Comparison of ENCODE assay signal across 9 mouse cellular contexts in genomic region chr8:81341191-81341590, GRCm38 (mm10). TPM values are rescaled to one million over a fixed set of nuclear protein-coding genes. Genes with fewer than 3 reads are reported as not detected.
DNase-seq lines count a peak whose midpoint lies in the region; ATAC-seq lines count a peak whose summit lies in the region.
"Had no signal": no experiment of that assay in that cellular context is flagged by ENCODE, and none has a peak within 500 bp of the region (broad histone marks: within the 10 kb centered on the region; RNA-seq: fewer than 3 reads in every experiment).

No protein-coding gene starts in this region.

- no peak overlapping the region for H3K27ac ChIP-seq in kidney, embryonic 15.5 days
- no peak overlapping the region for H3K27ac ChIP-seq in forebrain, embryonic 10.5 days
- no peak overlapping the region for H3K27ac ChIP-seq in midbrain, embryonic 15.5 days

- no peaks in the 10 kb centered on the region for H3K27me3 ChIP-seq in kidney, embryonic 15.5 days
- peaks cover 17% of the 10 kb centered on the region for H3K27me3 ChIP-seq in forebrain, embryonic 10.5 days (ENCODE audit: poor library complexity, severe bottlenecking)
- H3K27me3 ChIP-seq in midbrain, embryonic 15.5 days (replicated peaks), result no peaks in the 10 kb centered on the region

- no peaks in the 10 kb centered on the region for H3K36me3 ChIP-seq in kidney, embryonic 15.5 days
- no peaks in the 10 kb centered on the region for H3K36me3 ChIP-seq in forebrain, embryonic 10.5 days (replicated peaks)
- no peaks in the 10 kb centered on the region for H3K36me3 ChIP-seq in midbrain, embryonic 15.5 days (replicated peaks)
- H3K36me3 ChIP-seq: G1E had no signal

- no peak overlapping the region for H3K9ac ChIP-seq in kidney, embryonic 15.5 days
- peak overlapping the region; percentile 65 for H3K9ac ChIP-seq in midbrain, embryonic 15.5 days

- ATAC-seq in kidney, embryonic 15.5 days (replicated peaks; ENCODE audit: low FRiP score), result no peak
- peak; percentile 8; the same call in 1 of the 2 replicates for ATAC-seq in midbrain, embryonic 15.5 days (replicated peaks)

- H3K4me3 ChIP-seq in kidney, embryonic 15.5 days (replicated peaks), result peak overlapping the region; percentile 72
- peak overlapping the region; percentile 69 for H3K4me3 ChIP-seq in forebrain, embryonic 10.5 days
- peak overlapping the region; percentile 70 for H3K4me3 ChIP-seq in midbrain, embryonic 15.5 days

- peaks cover 15% of the 10 kb centered on the region for H3K4me1 ChIP-seq in kidney, embryonic 15.5 days
- peaks cover 19% of the 10 kb centered on the region for H3K4me1 ChIP-seq in forebrain, embryonic 10.5 days
- peaks cover 10% of the 10 kb centered on the region; the same call in 1 of the 2 replicates for H3K4me1 ChIP-seq in midbrain, embryonic 15.5 days

- H3K9me3 ChIP-seq in kidney, embryonic 15.5 days (replicated peaks), result no peaks in the 10 kb centered on the region
- no peaks in the 10 kb centered on the region for H3K9me3 ChIP-seq in forebrain, embryonic 10.5 days
- peaks cover 2% of the 10 kb centered on the region; the same call in 1 of the 2 replicates for H3K9me3 ChIP-seq in midbrain, embryonic 15.5 days

- H3K4me2 ChIP-seq in kidney, embryonic 15.5 days, result peak overlapping the region; percentile 96
- peak overlapping the region; percentile 94 for H3K4me2 ChIP-seq in midbrain, embryonic 15.5 days

- 44% methylated on average over 5 of the region's 5 CpGs for WGBS in kidney, embryonic 15.5 days
- WGBS in forebrain, embryonic 10.5 days, result 52% methylated on average over 5 of the region's 5 CpGs
- WGBS in midbrain, embryonic 15.5 days, result 48% methylated on average over 5 of the region's 5 CpGs

- DNase-seq in kidney, adult 8-10 months, result no peak
- no peak for DNase-seq in forebrain, embryonic 10.5 days (ENCODE audit: extremely low spot score, low spot score)
- peak; percentile 48 for DNase-seq in layer of hippocampus, adult 9-11 months
- no peak for DNase-seq in gastrocnemius, postnatal 10 days
- DNase-seq in yolk sac, embryonic 10.5 days (ENCODE audit: low spot score), result no peak
- DNase-seq in Muller cell, postnatal 12 days (ENCODE audit: inconsistent ontology term), result no peak

RNA-seq across cellular contexts. Expression of gene Inpp4b, which starts 1.2 kb away (rescaled TPM):
- polyA plus RNA-seq in kidney, embryonic 15.5 days (2015; fragmentation: Nextera tagmentation; extraction: Ambion mirVana), result 9.8 and 11.5 TPM in 2 replicates
- 3.2 and 5.0 TPM in 2 replicates for polyA plus RNA-seq in forebrain, embryonic 10.5 days (2016; fragmentation: Nextera tagmentation; extraction: Ambion mirVana)
- 9.9 and 10.6 TPM in 2 replicates for polyA plus RNA-seq in midbrain, embryonic 15.5 days (2015; fragmentation: Nextera tagmentation; extraction: Ambion mirVana)
- 10 to 100 TPM; 15.8 to 20.9 TPM for total RNA-seq in gastrocnemius, postnatal 10 days (2021)
